Mouse (Mus musculus) frontal cortex, postnatal 10 days (tissue): ENCODE measurements around the gene 6430548M08Rik.

Experiments
- DNase-seq, 2 experiments: peaks; one replicate each; pipeline ENCODE4 v3.0.0; 2022; ENCODE audit warnings: low spot score in 2 of 2, mixed read lengths in 1 of 2

6430548M08Rik gene

GRCm38 (mm10) chr8:120181274-120181673 is 67.3 kb downstream of the 6430548M08Rik start:
- no peak for DNase-seq

- DNase-seq, result no peak
Measured at GRCm38 (mm10) chr8:120181861-120182414, 68.0 kb downstream of the 6430548M08Rik start.

- no peak for DNase-seq
Measured at GRCm38 (mm10) chr8:120184366-120184765, 70.4 kb downstream of the 6430548M08Rik start.

- no peak for DNase-seq
Measured at GRCm38 (mm10) chr8:120184850-120185792, 71.2 kb downstream of the 6430548M08Rik start.

- no peak for DNase-seq
Measured at GRCm38 (mm10) chr8:120186454-120186853, 72.5 kb downstream of the 6430548M08Rik start.

GRCm38 (mm10) chr8:120188510-120188909 is 74.6 kb downstream of the 6430548M08Rik start:
- no peak for DNase-seq

GRCm38 (mm10) chr8:120189440-120189839 is 75.5 kb downstream of the 6430548M08Rik start:
- no peak for DNase-seq

GRCm38 (mm10) chr8:120190107-120190809 is 76.3 kb downstream of the 6430548M08Rik start:
- no peak for DNase-seq

GRCm38 (mm10) chr8:120190810-120191413 is 77.0 kb downstream of the 6430548M08Rik start:
- peak; percentile 76 to 82 for DNase-seq

- DNase-seq, result no peak
Measured at GRCm38 (mm10) chr8:120191633-120192032, 77.7 kb downstream of the 6430548M08Rik start.

- DNase-seq, result no peak
Measured at GRCm38 (mm10) chr8:120192118-120192517, 78.2 kb downstream of the 6430548M08Rik start.

GRCm38 (mm10) chr8:120201351-120201750 is 87.4 kb downstream of the 6430548M08Rik start:
- no peak for DNase-seq

- no peak for DNase-seq
Measured at GRCm38 (mm10) chr8:120202546-120202945, 88.6 kb downstream of the 6430548M08Rik start.

- no peak for DNase-seq
Measured at GRCm38 (mm10) chr8:120204736-120205360, 90.9 kb downstream of the 6430548M08Rik start.

- no peak for DNase-seq
Measured at GRCm38 (mm10) chr8:120205916-120206315, 92.0 kb downstream of the 6430548M08Rik start.

- DNase-seq, result no peak
Measured at GRCm38 (mm10) chr8:120207364-120207763, 93.4 kb downstream of the 6430548M08Rik start.

GRCm38 (mm10) chr8:120208113-120208512 is 94.2 kb downstream of the 6430548M08Rik start:
- DNase-seq, result no peak

GRCm38 (mm10) chr8:120211345-120211744 is 97.4 kb downstream of the 6430548M08Rik start:
- DNase-seq, result no peak

GRCm38 (mm10) chr8:120212596-120212995 is 98.6 kb downstream of the 6430548M08Rik start:
- no peak for DNase-seq

GRCm38 (mm10) chr8:120213229-120213628 is 99.3 kb downstream of the 6430548M08Rik start:
- no peak for DNase-seq

GRCm38 (mm10) chr8:120213939-120214338 is 100.0 kb downstream of the 6430548M08Rik start:
- no peak for DNase-seq
